Mouse (Mus musculus): ENCODE measurements at regions not wholly inside any gene's neighbourhood (a gene's known extent, or its start where the extent isn't known, plus 50 kb on each side); places are given as distances from the start of the nearest gene placed in this dataset.
"Not testable (repeated sequence)": the region's sequence is repeated elsewhere in the genome, so short reads cannot be mapped to it uniquely, and the experiment has no call there.

DNA sequence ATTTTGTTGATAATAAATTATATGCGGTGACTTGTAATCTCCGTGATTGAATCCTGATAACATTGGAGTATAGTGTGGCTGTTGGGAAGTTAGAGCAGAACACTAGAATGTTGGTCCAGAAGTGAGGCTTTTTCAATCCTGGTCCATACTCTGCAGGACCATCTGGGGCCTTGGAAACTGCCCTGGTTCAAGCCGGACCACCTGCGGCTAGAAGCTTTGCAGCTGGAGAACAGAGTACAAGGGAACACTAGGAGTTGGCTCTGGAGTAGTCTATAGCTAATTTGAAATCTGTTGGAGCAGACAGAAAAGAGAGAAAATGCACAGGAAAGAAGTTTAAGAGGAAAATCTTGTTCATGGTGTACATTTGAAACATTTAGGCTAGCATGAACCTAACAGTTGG lies 79.0 kb downstream of the Casp12 start:
- TF ChIP-seq POLR2A (IDR thresholded peaks at IDR 0.05; ENCODE audit: borderline replicate concordance, extremely low read depth, insufficient read depth, insufficient read length, poor library complexity, severe bottlenecking) (no peak), CTCF (IDR thresholded peaks at IDR 0.05; ENCODE audit: borderline replicate concordance, extremely low read depth, insufficient read depth, insufficient read length) (no peak)
- DNase-seq (ENCODE audit: low read depth): no peak

DNA sequence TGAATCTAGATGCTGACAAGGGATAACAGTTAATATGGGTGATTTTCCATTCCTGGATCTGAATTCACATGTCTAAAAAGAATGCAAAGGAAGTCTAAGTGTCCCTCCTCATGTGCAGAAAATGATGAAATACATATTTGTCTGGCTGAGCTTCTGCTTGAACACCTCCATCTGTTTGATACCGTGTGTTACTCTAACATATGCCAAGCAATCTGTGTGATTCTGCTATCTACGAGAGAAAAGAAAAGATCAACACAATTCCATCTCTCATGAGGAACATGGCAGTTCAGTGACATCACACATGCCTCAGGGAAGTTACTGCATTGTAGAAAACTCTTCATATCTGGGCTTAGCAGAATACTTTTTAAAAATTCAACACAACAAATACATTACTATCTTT lies 103.0 kb downstream of the Casp12 start:
- DNase-seq (ENCODE audit: low read depth): peak; percentile 54
- TF ChIP-seq POLR2A (IDR thresholded peaks at IDR 0.05; ENCODE audit: borderline replicate concordance, extremely low read depth, insufficient read depth, insufficient read length, poor library complexity, severe bottlenecking) (no peak), CTCF (IDR thresholded peaks at IDR 0.05; ENCODE audit: borderline replicate concordance, extremely low read depth, insufficient read depth, insufficient read length) (no peak)

DNA sequence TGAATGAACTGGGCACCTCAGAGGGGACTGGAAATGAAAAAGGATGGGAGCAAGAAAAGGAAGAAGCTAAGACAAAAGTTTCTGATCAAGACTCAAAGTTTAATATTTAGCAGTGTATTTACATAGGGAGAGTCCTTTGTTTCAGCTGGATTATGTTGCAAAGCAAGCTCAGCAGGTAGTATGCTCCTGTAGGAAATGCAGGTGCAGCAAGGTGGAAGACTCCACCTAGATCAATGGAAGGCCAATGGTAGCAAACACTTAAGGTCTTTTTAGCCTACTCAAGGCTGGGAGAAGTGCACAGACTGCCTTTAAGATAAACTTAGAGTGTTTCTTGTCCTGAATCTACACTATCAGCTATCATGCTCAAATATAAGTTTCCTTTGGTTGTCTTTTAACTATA lies 111.4 kb downstream of the Casp12 start:
- no peak for DNase-seq (ENCODE audit: low read depth)
- TF ChIP-seq CTCF (IDR thresholded peaks at IDR 0.05; ENCODE audit: borderline replicate concordance, extremely low read depth, insufficient read depth, insufficient read length): no peak
- TF ChIP-seq POLR2A (IDR thresholded peaks at IDR 0.05; ENCODE audit: borderline replicate concordance, extremely low read depth, insufficient read depth, insufficient read length, poor library complexity, severe bottlenecking): no peak

DNA sequence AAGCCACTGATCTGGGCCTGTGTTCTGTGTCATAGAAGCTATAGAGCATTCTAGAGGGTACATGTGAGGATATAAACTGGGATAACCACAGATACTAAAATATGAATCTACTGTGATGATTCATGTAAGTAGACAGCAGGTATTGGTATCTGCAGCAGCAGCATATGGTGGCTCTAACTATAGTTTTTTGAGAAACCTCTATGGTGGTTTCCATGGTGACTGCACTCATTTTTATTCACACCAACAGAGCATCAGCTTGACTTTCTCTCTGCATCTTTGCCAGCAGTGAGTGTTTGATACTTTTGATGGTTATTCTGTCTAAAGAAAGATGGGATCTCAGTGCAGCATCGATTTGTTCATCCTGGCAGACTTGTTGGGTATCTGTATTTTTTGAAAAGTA lies 126.8 kb downstream of the Casp12 start:
- TF ChIP-seq CTCF (IDR thresholded peaks at IDR 0.05; ENCODE audit: borderline replicate concordance, extremely low read depth, insufficient read depth, insufficient read length) (no peak), POLR2A (IDR thresholded peaks at IDR 0.05; ENCODE audit: borderline replicate concordance, extremely low read depth, insufficient read depth, insufficient read length, poor library complexity, severe bottlenecking) (no peak)
- peak; percentile 5 for DNase-seq (ENCODE audit: low read depth)

DNA sequence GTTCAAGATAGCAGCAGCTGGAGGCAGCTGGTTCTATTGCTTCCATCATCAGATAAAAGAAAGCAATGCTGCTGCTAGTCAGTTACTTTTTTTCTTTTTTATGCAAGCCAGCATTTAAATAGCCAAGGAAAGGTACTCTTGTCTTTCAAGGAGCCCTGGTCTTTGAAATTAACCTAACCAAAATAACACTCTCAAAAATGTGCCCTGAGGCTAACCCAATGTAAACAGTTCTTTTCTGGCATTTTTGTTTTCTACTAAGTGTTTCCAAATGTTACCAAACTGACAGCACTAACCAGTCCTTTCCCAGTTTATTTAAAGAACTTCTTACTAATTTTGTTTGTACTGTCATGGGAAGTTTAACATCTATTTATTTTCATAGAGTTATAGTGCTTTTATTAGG lies 129.0 kb downstream of the Casp12 start:
- TF ChIP-seq POLR2A (IDR thresholded peaks at IDR 0.05; ENCODE audit: borderline replicate concordance, extremely low read depth, insufficient read depth, insufficient read length, poor library complexity, severe bottlenecking) (no peak), CTCF (IDR thresholded peaks at IDR 0.05; ENCODE audit: borderline replicate concordance, extremely low read depth, insufficient read depth, insufficient read length) (no peak)
- DNase-seq (ENCODE audit: low read depth): no peak

DNA sequence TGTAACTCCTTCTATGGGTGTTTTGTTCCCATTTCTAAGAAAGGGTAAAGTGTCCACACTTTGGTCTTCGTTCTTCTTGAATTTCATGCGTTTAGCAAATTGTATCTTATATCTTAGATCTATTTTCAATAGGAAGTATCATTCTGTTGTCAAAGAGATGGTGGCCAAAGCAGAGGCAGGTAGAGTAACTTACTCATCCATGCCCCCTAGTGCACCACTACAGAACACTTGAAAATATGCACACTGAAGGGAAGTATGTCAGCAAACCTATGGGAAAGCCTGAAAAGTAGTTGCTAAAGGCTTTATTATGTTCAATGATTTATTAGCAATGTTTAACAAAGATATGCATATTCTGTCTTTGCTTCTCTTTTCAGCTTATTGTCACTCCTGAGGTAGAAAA lies 140.0 kb downstream of the Casp12 start:
- TF ChIP-seq POLR2A (IDR thresholded peaks at IDR 0.05; ENCODE audit: borderline replicate concordance, extremely low read depth, insufficient read depth, insufficient read length, poor library complexity, severe bottlenecking) (no peak), CTCF (IDR thresholded peaks at IDR 0.05; ENCODE audit: borderline replicate concordance, extremely low read depth, insufficient read depth, insufficient read length) (no peak)
- no peak for DNase-seq (ENCODE audit: low read depth)

DNA sequence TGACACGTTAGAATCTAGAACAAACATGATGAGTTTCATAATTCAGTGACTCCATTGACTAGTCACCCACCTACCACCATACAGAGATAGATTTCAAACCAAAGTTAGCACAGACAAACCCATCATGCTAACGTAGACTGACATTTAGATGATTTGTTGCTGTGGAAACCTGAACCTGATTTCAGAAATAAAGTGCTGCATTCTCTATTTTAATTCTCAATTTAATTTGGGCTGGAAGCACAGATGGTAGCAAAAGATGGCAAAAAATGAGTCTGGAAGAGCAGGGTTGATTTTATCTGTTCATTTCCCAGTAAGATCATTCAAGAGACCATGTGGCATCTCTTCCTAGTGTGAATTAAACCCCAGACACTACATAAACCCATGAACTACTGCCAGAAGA lies 151.6 kb downstream of the Casp12 start:
- DNase-seq (ENCODE audit: low read depth): peak; percentile 32
- TF ChIP-seq POLR2A (IDR thresholded peaks at IDR 0.05; ENCODE audit: borderline replicate concordance, extremely low read depth, insufficient read depth, insufficient read length, poor library complexity, severe bottlenecking) (no peak), CTCF (IDR thresholded peaks at IDR 0.05; ENCODE audit: borderline replicate concordance, extremely low read depth, insufficient read depth, insufficient read length) (no peak)

DNA sequence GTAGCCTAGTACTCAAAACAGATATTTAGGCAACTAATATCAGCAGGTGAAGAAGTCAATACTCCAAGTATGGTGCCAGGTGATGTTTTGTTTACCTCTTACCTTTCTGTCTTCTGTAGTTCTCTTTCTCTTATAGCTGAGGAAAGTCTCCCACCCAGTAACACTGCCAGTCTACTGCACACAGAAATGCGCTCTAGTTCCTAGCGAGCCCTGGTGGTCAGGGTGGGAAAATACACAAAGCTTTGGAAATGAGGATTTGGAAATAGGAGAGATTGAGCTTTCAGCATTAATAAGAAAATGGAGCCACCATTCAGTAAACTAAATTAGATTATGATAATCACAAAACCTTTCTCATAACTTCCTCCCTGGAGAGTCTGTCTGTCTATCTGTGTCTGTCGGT lies 153.1 kb downstream of the Casp12 start:
- DNase-seq (ENCODE audit: low read depth): peak; percentile 10
- TF ChIP-seq CTCF (IDR thresholded peaks at IDR 0.05; ENCODE audit: borderline replicate concordance, extremely low read depth, insufficient read depth, insufficient read length): peak; percentile 46; the same call in 1 of the 2 replicates
- TF ChIP-seq POLR2A (IDR thresholded peaks at IDR 0.05; ENCODE audit: borderline replicate concordance, extremely low read depth, insufficient read depth, insufficient read length, poor library complexity, severe bottlenecking): no peak

DNA sequence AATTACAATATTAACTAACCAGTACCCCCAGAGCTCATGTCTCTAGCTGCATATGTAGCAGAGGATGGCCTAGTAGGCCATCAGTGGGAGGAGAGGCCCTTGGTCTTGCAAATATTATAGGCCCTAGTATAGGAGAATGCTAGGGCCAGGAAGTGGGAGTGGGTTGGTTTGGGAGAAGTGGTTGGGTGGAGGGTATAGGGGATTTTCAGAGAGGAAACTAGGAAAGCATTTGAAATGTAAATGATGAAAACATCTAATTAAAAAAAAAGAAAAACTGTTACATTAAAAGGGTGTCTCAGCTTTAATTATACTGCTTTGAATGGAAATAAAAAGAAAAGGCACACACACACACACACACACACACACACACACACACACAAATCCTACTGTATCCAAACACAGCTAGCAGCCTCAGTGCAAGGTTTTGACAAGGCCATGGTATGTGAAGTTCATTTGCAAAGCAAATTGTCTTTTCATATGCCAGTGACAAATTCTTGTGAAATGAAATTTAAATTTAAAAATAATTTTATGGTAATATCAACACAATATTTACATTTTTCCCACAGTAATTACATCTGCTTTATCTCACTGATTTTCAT lies 180.6 kb downstream of the Casp12 start:
- DNase-seq (ENCODE audit: low read depth): peak; percentile 31
- TF ChIP-seq POLR2A (IDR thresholded peaks at IDR 0.05; ENCODE audit: borderline replicate concordance, extremely low read depth, insufficient read depth, insufficient read length, poor library complexity, severe bottlenecking): no peak
- no peak for TF ChIP-seq CTCF (IDR thresholded peaks at IDR 0.05; ENCODE audit: borderline replicate concordance, extremely low read depth, insufficient read depth, insufficient read length)

DNA sequence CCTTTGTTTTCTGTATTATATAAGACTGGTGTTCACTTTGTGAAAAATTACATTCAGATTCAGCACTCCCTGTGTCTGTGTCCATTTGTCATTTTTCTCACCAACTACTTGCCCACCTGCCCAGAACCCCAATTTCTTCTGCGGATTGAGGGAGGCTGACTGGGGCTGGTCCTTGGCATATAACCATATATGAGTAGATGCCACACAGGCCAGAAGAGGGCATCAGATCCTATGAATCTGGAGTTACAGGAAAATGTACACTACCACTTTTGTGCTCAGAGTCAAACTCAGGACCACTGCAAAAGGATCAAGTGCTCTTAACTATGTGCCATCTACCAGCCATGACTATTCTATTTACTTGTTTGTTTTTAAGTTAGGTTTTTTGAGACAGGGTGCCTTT lies 197.4 kb downstream of the Casp12 start:
- DNase-seq (ENCODE audit: low read depth): no peak
- TF ChIP-seq POLR2A (IDR thresholded peaks at IDR 0.05; ENCODE audit: borderline replicate concordance, extremely low read depth, insufficient read depth, insufficient read length, poor library complexity, severe bottlenecking) (no peak), CTCF (IDR thresholded peaks at IDR 0.05; ENCODE audit: borderline replicate concordance, extremely low read depth, insufficient read depth, insufficient read length) (no peak)

DNA sequence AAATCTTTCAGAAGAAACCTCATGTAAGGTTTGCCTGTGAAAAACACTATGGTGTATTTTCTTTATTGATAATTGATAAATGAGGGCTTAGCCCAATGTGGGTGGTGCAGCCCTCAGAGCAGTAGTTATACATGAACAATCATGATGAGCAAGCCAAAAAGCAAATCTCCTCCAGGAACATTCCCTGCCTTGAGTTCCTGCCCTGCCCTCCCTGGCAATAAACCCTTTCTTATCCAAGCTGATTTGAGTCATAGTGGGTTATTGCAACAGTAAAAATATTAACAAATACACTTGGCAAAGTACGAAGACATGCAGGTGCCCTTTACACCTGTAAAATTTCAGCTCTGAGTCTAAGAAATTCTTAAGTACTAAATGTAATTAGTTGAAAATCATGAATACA lies 229.8 kb downstream of the Casp12 start:
- TF ChIP-seq CTCF (IDR thresholded peaks at IDR 0.05; ENCODE audit: borderline replicate concordance, extremely low read depth, insufficient read depth, insufficient read length): no peak
- no peak for TF ChIP-seq POLR2A (IDR thresholded peaks at IDR 0.05; ENCODE audit: borderline replicate concordance, extremely low read depth, insufficient read depth, insufficient read length, poor library complexity, severe bottlenecking)
- DNase-seq (ENCODE audit: low read depth): no peak

DNA sequence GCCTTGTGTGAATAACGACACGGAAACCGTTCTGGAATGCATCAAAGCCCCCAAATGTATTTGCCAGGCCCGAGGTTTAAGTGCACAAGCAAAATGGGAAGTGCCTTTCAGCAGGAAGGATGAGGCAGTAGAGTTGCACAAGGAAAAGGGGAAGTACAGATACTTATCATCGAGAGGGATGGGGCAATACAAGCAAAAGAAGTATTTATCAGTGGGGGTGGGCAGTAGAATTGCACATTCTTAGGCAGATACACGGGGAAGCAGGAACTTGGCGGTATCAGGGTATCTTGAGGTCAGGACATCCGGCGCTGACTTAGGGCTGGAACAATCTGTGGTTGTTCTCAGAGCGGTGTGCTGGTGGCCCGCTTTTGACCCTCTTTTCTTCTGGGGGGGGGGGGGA lies 232.9 kb downstream of the Casp12 start:
- DNase-seq (ENCODE audit: low read depth): not testable (repeated sequence)

All from brain, embryonic 14.5 days (tissue).